Mouse (Mus musculus) forebrain, embryonic 14.5 days (tissue): ENCODE measurements at regions not wholly inside any gene's neighbourhood (a gene's known extent, or its start where the extent isn't known, plus 50 kb on each side); places are given as distances from the start of the nearest gene placed in this dataset.
A peak's percentile ranks its signal among the peaks of the same experiment; 100 is the strongest.

Experiments used
- ATAC-seq: fragments of 200-750 bp; cut with Nextera tagmentation; 2 replicates; pipeline ENCODE4 v1.8.0; 2017; ENCODE audit warnings: mild to moderate bottlenecking, moderate library complexity
- DNase-seq: peaks from one replicate; pipeline ENCODE4 v3.0.0-alpha.2; 2015; ENCODE audit warnings: low spot score
- H3K27ac ChIP-seq: fragments of 300-500 bp; sonication (generic); 2 replicates; pipeline ENCODE4 v1.5.1; 2014; ENCODE audit warnings: low read depth, mild to moderate bottlenecking, control low read depth, low read length, moderate library complexity
- H3K27me3 ChIP-seq: fragments of 300-500 bp; sonication (generic); replicated peaks from 2 replicates; pipeline ENCODE4 v1.6.1; 2014; ENCODE audit warnings: low read length, control low read depth, mixed read lengths; ENCODE audit not compliant: control insufficient read depth, insufficient read depth
- H3K36me3 ChIP-seq: fragments of 300-500 bp; sonication (generic); 2 replicates; pipeline ENCODE4 v1.6.1; 2014; ENCODE audit warnings: low read length, control low read depth; ENCODE audit not compliant: control insufficient read depth, insufficient read depth
- H3K4me1 ChIP-seq: fragments of 300-500 bp; sonication (generic); 2 replicates; pipeline ENCODE4 v1.6.1; 2014; ENCODE audit warnings: antibody characterized with exemption, low read length, control low read depth; ENCODE audit not compliant: control insufficient read depth, insufficient read depth
- H3K4me2 ChIP-seq: fragments of 300-500 bp; sonication (generic); 2 replicates; pipeline ENCODE4 v1.6.1; 2014; ENCODE audit warnings: mild to moderate bottlenecking, control low read depth, low read length
- H3K4me3 ChIP-seq: fragments of 300-500 bp; sonication (generic); 2 replicates; pipeline ENCODE4 v1.5.1; 2014; ENCODE audit warnings: low read depth, low read length, control low read depth
- H3K9ac ChIP-seq: fragments of 300-500 bp; sonication (generic); 2 replicates; pipeline ENCODE4 v1.6.1; 2014; ENCODE audit warnings: mild to moderate bottlenecking, low read length, control low read depth, moderate library complexity
- H3K9me3 ChIP-seq: fragments of 300-500 bp; sonication (generic); replicated peaks from 2 replicates; pipeline ENCODE4 v1.6.1; 2016; ENCODE audit warnings: low read length, control low read depth, mixed read lengths; ENCODE audit not compliant: control insufficient read depth
- WGBS: fragments of 180-500 bp; shearing (Covaris S2); extraction: QIAGEN DNeasy Blood & Tissue Kit; methylation state at CpG from one replicate; pipeline ENCODE4 v1.1.7; 2014; 5-methylcytosine and 5-hydroxymethylcytosine counted together

DNA sequence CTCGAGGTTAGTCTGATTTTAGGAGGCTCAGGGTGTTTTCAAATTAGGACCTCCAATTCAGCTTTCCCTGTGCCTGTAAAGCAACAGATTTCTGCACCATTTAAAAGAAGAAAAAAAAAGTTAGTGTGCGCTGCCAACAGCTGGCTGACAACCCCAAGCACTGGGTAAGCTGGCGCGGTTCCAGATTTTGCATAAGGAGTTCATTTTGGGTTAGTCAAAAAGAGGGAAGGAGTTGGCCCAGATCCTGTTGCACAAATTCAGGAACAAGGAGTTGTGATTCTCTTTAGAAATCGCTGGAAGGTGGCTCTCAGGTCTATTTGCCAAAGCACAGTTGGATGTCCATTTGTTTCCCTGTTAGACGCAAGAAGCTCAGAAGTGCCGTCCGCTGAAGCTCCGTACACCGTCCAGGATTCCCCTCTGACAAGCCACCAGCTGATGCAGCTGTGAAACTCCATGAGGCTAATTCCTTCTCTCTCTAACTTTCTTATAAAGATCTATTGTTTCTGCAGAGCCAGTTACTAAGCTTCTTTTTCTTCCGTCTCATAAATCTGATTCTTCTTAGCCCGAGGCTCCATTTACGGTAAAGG, 184.6 kb downstream of the Cand1 start:
- peak overlapping the region; percentile 20; the same call in 1 of the 2 replicates for H3K4me2 ChIP-seq
- no peaks in the 10 kb centered on the region for H3K27me3 ChIP-seq
- no peak overlapping the region for H3K9ac ChIP-seq
- H3K4me1 ChIP-seq: peaks cover 13% of the 10 kb centered on the region; the same call in 1 of the 2 replicates
- H3K4me3 ChIP-seq: no peak overlapping the region
- H3K27ac ChIP-seq: no peak overlapping the region
- no peaks in the 10 kb centered on the region for H3K36me3 ChIP-seq
- WGBS: 26% methylated on average over 13 of the region's 13 CpGs
- H3K9me3 ChIP-seq: no peaks in the 10 kb centered on the region
- ATAC-seq (peak; percentile 84), DNase-seq (peak; percentile 90)

DNA sequence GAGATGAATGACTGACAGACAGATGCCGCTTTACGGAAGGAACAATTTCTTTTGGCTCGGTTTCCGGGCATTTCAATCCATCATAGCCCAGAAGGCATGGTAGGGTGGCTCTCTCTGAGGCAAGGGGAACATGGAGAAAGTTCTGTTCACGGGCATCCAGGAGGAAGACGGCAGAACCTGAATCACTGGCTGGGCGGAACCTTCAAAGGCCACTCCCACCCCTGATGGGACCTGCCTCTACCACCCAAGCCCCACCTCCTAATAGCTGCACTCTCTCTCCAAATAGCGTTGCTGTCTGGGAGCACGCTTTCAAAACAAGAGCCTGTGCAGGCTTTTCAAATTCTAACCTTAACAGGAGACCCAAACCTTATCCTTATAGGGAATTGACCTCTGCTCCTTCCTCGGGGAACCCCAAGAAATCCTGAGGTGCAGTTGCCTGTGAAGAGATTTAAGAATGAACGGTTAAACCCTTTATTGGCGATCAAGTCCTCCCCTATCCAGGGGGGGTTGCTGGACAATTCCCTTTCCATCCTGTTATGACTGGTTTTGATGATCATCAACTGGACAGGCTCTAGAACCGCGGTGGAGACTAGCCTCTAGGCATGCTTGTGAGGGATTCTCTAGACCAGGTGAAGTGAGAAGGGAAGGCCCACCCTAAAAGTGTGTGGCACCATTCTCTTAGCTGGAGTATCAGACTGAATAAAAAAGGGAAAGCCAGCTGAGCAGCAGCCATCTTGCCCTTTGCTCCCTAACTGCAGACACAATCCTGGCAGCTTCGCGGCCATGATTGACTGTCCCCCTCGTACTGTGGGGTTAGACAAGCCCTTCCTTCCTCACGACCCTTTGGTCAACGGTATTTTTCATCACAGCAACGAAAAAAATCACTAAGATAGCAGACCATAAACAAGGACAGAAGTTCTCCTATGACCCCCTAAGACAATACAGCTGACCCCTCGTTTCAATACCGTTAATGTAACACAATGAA, 184.5 kb upstream of the Dyrk2 start:
- ATAC-seq (peak; percentile 35), DNase-seq (no peak)
- 74% methylated on average over 22 of the region's 22 CpGs for WGBS
- H3K4me2 ChIP-seq: no peak overlapping the region
- H3K9me3 ChIP-seq: no peaks in the 10 kb centered on the region
- H3K4me1 ChIP-seq: peaks cover 13% of the 10 kb centered on the region; the same call in 1 of the 2 replicates
- no peaks in the 10 kb centered on the region for H3K27me3 ChIP-seq
- no peak overlapping the region; the same call in 1 of the 2 replicates for H3K27ac ChIP-seq
- no peak overlapping the region for H3K4me3 ChIP-seq
- H3K9ac ChIP-seq: no peak overlapping the region
- no peaks in the 10 kb centered on the region for H3K36me3 ChIP-seq

- Histone ChIP-seq H3K27ac (no peak overlapping the region), H3K4me2 (no peak overlapping the region), H3K27me3 (no peaks in the 10 kb centered on the region), H3K4me1 (peaks cover 13% of the 10 kb centered on the region; the same call in 1 of the 2 replicates), H3K9ac (no peak overlapping the region), H3K9me3 (no peaks in the 10 kb centered on the region), H3K36me3 (no peaks in the 10 kb centered on the region), H3K4me3 (no peak overlapping the region)
- DNase-seq: no peak
- 86% methylated on average over 1 of the region's 1 CpGs for WGBS
- no peak for ATAC-seq
These were observed 182.5 kb upstream of the Dyrk2 start for GRCm38 (mm10) chr10:119052441-119053041.

- no peak for ATAC-seq
- DNase-seq: no peak
- WGBS: 28% methylated on average over 2 of the region's 2 CpGs
These were observed 181.6 kb upstream of the Dyrk2 start for GRCm38 (mm10) chr10:119051598-119051997.

GRCm38 (mm10) chr10:119050017-119050685, 180.1 kb upstream of the Dyrk2 start:
- H3K9ac ChIP-seq: no peak overlapping the region
- no peaks in the 10 kb centered on the region for H3K27me3 ChIP-seq
- 87% methylated on average over 18 of the region's 18 CpGs for WGBS
- H3K4me1 ChIP-seq: peaks cover 9% of the 10 kb centered on the region; the same call in 1 of the 2 replicates
- H3K36me3 ChIP-seq: no peaks in the 10 kb centered on the region
- DNase-seq: no peak
- H3K9me3 ChIP-seq: no peaks in the 10 kb centered on the region
- no peak for ATAC-seq
- no peak overlapping the region for H3K27ac ChIP-seq
- no peak overlapping the region for H3K4me3 ChIP-seq
- H3K4me2 ChIP-seq: no peak overlapping the region

More at GRCm38 (mm10) chr10:119051598-119051997, 181.6 kb upstream of the Dyrk2 start:
- H3K9ac ChIP-seq: no peak overlapping the region
- H3K4me3 ChIP-seq: no peak overlapping the region
- no peaks in the 10 kb centered on the region for H3K9me3 ChIP-seq
- no peaks in the 10 kb centered on the region for H3K36me3 ChIP-seq
- no peaks in the 10 kb centered on the region for H3K27me3 ChIP-seq
- no peak overlapping the region for H3K27ac ChIP-seq
- no peak overlapping the region for H3K4me2 ChIP-seq
- peaks cover 13% of the 10 kb centered on the region; the same call in 1 of the 2 replicates for H3K4me1 ChIP-seq

DNA sequence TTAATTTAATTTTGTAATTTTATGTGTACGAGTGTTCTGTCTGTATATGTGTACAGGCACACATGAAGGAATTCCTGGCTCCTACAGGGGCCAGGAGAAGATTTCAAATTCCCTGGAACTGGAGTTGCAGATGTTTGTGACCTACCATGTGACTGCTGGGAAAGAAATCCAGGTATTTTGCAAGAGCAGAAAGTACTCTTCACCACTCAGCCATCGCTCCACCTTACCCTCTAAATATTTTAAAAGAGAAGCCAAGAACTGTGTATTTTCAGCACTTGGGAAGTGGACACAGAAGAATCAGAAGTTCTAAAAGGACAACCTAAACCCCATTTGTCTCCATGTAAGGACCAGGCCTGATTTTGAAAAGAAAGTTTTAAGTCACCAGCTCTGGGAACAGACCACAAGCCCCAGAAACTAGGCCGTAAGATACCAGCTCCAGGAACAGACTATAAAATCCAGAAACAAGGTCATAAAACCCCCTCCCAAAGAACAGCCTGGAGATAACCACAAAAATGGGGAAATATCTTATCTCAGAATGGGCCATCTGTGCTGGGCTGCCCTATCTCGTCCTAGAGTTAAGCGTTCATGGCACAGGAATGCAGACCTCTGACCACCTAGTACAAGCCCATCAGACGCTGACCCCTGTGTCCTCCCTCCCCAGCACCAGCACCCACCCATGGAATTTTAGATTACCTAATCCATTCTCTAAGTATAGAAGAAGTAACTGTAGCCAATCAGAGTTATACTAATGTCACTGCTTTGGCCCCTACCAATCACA, 178.8 kb upstream of the Dyrk2 start:
- DNase-seq (no peak), ATAC-seq (no peak)
- Histone ChIP-seq H3K27ac (no peak overlapping the region), H3K4me1 (no peaks in the 10 kb centered on the region), H3K4me2 (no peak overlapping the region), H3K4me3 (no peak overlapping the region), H3K9ac (no peak overlapping the region), H3K27me3 (no peaks in the 10 kb centered on the region), H3K9me3 (no peaks in the 10 kb centered on the region), H3K36me3 (no peaks in the 10 kb centered on the region)
- WGBS: 91% methylated on average over 6 of the region's 6 CpGs

DNA sequence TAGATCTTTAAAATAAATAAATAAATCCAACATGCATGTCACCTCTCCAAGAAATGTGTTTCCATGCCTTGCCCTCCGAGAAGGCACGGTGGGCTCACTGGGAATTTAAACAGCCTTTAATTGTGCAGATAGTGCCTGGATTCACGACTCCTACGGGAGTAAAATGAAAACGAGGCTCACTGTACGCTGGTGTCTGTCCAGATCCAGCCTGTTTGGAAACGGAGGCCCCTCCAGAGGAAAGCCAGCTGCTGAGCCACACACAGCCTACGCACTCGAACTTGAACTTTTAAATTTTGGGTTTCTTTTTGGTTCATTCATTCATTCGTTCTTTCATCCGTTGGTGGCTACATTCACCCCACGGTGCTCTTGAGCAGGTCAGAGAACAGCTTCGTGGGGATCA, 175.1 kb upstream of the Dyrk2 start:
- Histone ChIP-seq H3K27me3 (no peaks in the 10 kb centered on the region), H3K4me1 (no peaks in the 10 kb centered on the region), H3K4me2 (no peak overlapping the region), H3K4me3 (no peak overlapping the region), H3K36me3 (no peaks in the 10 kb centered on the region), H3K9me3 (no peaks in the 10 kb centered on the region), H3K27ac (no peak overlapping the region), H3K9ac (no peak overlapping the region)
- 90% methylated on average over 13 of the region's 13 CpGs for WGBS
- DNase-seq: no peak
- no peak for ATAC-seq

GRCm38 (mm10) chr10:119043069-119043468, 173.1 kb upstream of the Dyrk2 start:
- H3K27ac ChIP-seq: no peak overlapping the region
- 92% methylated on average over 7 of the region's 7 CpGs for WGBS
- no peak overlapping the region for H3K4me2 ChIP-seq
- no peaks in the 10 kb centered on the region for H3K36me3 ChIP-seq
- no peaks in the 10 kb centered on the region for H3K4me1 ChIP-seq
- no peaks in the 10 kb centered on the region for H3K9me3 ChIP-seq
- ATAC-seq: no peak
- no peak overlapping the region for H3K9ac ChIP-seq
- no peaks in the 10 kb centered on the region for H3K27me3 ChIP-seq
- DNase-seq: no peak
- no peak overlapping the region for H3K4me3 ChIP-seq
